Mouse (Mus musculus) lung, embryonic 14.5 days (tissue): Measurements from ENCODE around the gene Inpp4b. TPM values are rescaled to one million over a fixed set of nuclear protein-coding genes. Genes with fewer than 3 reads are reported as not detected.

Experiments
- ATAC-seq: fragments of 200-750 bp; cut with Nextera tagmentation; 2 replicates; pipeline ENCODE4 v1.8.0; 2017; ENCODE audit warnings: mild to moderate bottlenecking, moderate TSS enrichment, moderate library complexity; ENCODE audit not compliant: insufficient read depth
- DNase-seq: peaks from one replicate; pipeline ENCODE4 v3.0.0-alpha.2; 2015
- H3K27ac ChIP-seq: fragments of 300-500 bp; sonication (generic); 2 replicates; pipeline ENCODE4 v1.5.1; 2014; ENCODE audit warnings: low read depth, mild to moderate bottlenecking, moderate library complexity
- H3K27me3 ChIP-seq: fragments of 300-500 bp; sonication (generic); 2 replicates; pipeline ENCODE4 v1.6.1; 2014; ENCODE audit warnings: low read length, control low read depth; ENCODE audit not compliant: insufficient read depth
- H3K36me3 ChIP-seq: fragments of 300-500 bp; sonication (generic); 2 replicates; pipeline ENCODE4 v1.6.1; 2014; ENCODE audit warnings: control low read depth; ENCODE audit not compliant: insufficient read depth
- H3K4me1 ChIP-seq: fragments of 300-500 bp; sonication (generic); 2 replicates; pipeline ENCODE4 v1.6.1; 2014; ENCODE audit warnings: antibody characterized with exemption, control low read depth; ENCODE audit not compliant: insufficient read depth
- H3K4me2 ChIP-seq: fragments of 300-500 bp; sonication (generic); 2 replicates; pipeline ENCODE4 v1.6.1; 2014; ENCODE audit warnings: mild to moderate bottlenecking
- H3K4me3 ChIP-seq: fragments of 300-500 bp; sonication (generic); 2 replicates; pipeline ENCODE4 v1.5.1; 2014; ENCODE audit warnings: low read depth, low read length
- H3K9ac ChIP-seq: fragments of 300-500 bp; sonication (generic); 2 replicates; pipeline ENCODE4 v1.6.1; 2014
- H3K9me3 ChIP-seq: fragments of 300-500 bp; sonication (generic); 2 replicates; pipeline ENCODE4 v1.6.1; 2016; ENCODE audit warnings: low read depth, low read length, control low read depth
- CTCF ChIP-seq: IDR thresholded peaks from 2 replicates; pipeline ENCODE4 v1.5.1; 2016; ENCODE audit warnings: antibody characterized with exemption, low read depth
- WGBS: fragments of 180-500 bp; shearing (Covaris S2); extraction: QIAGEN DNeasy Blood & Tissue Kit; methylation state at CpG from one replicate; pipeline ENCODE4 v1.1.7; 2014; 5-methylcytosine and 5-hydroxymethylcytosine counted together
- polyA plus RNA-seq: library from polyadenylated mRNA; unstranded; fragments of >200 nt; fragmentation: Nextera tagmentation; extraction: Ambion mirVana; gene quantifications from 2 replicates; pipeline ENCODE4 v1.2.1, GENCODE M21; 2014

The Inpp4b gene
- polyA plus RNA-seq, 1 experiment from 2014 or later, result 7.4 TPM

DNA sequence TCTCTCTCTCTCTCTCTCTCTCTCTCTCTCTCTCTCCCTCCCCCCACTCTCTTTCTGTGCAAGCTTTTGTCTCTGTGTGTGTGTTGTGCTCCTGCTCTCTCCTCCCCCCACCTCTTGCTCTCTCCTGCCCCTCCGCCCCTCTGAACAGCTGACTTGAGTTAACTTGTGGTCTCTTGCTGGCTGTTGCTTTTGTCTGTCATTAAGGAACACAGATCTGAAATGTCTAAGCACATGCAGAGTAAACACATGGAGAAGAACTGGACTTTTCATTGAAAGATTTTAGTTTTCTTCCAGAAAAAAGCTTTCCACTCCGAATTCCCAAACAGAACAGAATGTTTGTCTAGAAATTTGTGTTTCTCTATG lies 425.9 kb downstream of the Inpp4b start:
- peak; percentile 68; the same call in 1 of the 2 replicates for ATAC-seq
- DNase-seq, result peak; percentile 28
- Histone ChIP-seq H3K4me3 (peak overlapping the region; percentile 13; the same call in 1 of the 2 replicates), H3K9me3 (no peaks in the 10 kb centered on the region), H3K27me3 (no peaks in the 10 kb centered on the region), H3K27ac (peak overlapping the region; percentile 24; the same call in 1 of the 2 replicates), H3K9ac (no peak overlapping the region), H3K36me3 (no peaks in the 10 kb centered on the region), H3K4me2 (peak overlapping the region; percentile 48), H3K4me1 (peaks cover 5% of the 10 kb centered on the region; the same call in 1 of the 2 replicates)
- 29% methylated on average over 2 of the region's 2 CpGs for WGBS
- no peak for TF ChIP-seq CTCF

DNA sequence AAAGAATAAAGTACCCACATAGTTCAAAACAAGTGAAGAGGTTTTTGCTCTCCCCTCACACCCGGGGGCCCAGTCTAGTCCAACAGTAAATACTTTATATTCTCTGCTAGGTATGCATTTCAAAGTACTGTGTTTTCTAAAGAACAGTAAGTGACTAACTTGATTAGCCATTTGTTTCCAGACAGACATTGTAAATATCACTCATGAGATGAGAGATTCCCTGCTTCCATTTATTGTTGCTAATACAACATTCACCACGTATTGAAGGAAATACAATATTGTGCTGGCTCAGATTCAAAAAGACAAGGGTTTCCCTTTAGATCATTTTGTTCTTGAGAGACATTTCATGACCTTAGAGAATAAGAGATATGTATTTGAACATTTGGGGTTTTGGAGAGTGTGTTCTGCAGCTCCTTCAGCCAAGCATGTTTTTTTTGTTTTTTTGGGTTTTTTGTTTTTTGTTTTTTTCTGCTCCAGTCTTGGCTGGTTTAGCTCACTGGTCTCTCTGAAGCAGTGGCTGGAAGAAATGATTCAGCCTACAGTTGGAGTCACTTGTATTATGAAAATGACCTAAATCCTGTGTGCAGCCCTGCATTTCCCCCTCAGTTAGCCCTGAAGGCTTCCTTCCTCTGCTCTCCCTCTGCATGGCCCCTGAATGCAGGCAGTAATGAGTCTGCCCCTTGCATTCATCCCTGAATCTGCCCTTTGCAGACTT lies 426.5 kb downstream of the Inpp4b start:
- peaks cover 5% of the 10 kb centered on the region; the same call in 1 of the 2 replicates for H3K4me1 ChIP-seq
- peak overlapping the region; percentile 48 for H3K4me2 ChIP-seq
- H3K27me3 ChIP-seq, result no peaks in the 10 kb centered on the region
- no peak overlapping the region for H3K27ac ChIP-seq
- no peaks in the 10 kb centered on the region for H3K36me3 ChIP-seq
- ATAC-seq (no peak), DNase-seq (peak; percentile 13)
- no peak overlapping the region for H3K9ac ChIP-seq
- peak overlapping the region; percentile 3; the same call in 1 of the 2 replicates for H3K4me3 ChIP-seq
- 32% methylated on average over 2 of the region's 2 CpGs for WGBS
- TF ChIP-seq CTCF, result no peak
- H3K9me3 ChIP-seq, result no peaks in the 10 kb centered on the region

DNA sequence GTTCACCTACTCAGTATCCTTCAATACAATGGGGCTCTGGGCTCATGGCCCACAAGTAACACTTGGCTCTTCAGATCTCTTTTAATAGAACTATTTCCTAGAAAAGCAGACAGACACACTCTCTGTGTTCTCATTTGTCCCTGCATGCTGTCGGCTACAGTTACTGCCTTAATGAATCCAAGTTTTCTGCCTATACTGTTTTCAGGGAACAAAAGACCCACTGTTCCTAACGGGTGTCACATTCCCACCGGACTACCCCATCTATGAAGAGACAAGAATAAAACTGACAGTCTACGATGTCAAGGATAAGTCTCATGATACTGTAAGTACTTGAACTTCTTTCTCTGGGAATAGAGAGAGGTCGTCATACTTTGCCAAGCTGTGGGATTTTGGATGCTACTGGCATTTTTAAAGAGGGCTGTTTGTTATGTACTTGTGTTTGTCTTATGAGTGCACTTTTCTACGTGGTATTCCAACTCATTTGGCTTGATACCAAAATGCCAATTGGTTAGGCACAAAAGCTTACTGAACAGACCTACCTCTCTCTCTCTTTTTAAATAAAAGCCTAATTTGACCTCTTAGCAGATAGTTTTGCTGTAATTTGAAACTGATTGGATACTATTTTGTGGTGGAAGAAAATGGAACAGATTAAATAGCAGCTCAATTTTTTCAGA lies 428.4 kb downstream of the Inpp4b start:
- Histone ChIP-seq H3K9me3 (no peaks in the 10 kb centered on the region), H3K27ac (no peak overlapping the region), H3K4me3 (no peak overlapping the region), H3K36me3 (no peaks in the 10 kb centered on the region), H3K4me2 (no peak overlapping the region), H3K9ac (no peak overlapping the region), H3K4me1 (peaks cover 5% of the 10 kb centered on the region; the same call in 1 of the 2 replicates), H3K27me3 (no peaks in the 10 kb centered on the region)
- WGBS, result 71% methylated on average over 6 of the region's 6 CpGs
- DNase-seq (no peak), ATAC-seq (no peak)
- TF ChIP-seq CTCF, result no peak

DNA sequence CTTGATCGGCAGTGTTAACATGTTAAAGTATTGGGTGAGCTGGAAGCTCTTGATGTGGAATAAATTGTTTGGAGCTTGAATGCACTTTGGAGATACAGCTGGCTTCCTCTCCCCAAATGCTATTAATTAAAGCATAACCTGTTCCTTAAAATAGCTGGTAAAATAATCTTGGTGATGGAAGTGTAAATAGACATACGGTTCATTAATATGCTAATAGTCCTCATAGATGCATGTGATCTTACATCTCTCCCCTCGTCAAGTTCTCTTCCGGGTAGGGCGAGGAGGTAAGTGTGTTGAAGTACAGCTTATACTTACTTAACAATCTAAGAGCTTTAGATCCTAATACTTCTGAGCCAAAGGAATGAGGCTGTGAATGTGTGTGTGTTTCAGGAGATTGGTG lies 430.5 kb downstream of the Inpp4b start:
- H3K36me3 ChIP-seq, result no peaks in the 10 kb centered on the region
- no peak for ATAC-seq
- H3K4me1 ChIP-seq, result peaks cover 5% of the 10 kb centered on the region; the same call in 1 of the 2 replicates
- H3K4me3 ChIP-seq, result no peak overlapping the region
- no peak overlapping the region for H3K9ac ChIP-seq
- DNase-seq, result no peak
- H3K27ac ChIP-seq, result no peak overlapping the region
- H3K27me3 ChIP-seq, result no peaks in the 10 kb centered on the region
- no peaks in the 10 kb centered on the region for H3K9me3 ChIP-seq
- no peak for TF ChIP-seq CTCF
- WGBS, result 73% methylated on average over 5 of the region's 5 CpGs
- H3K4me2 ChIP-seq, result no peak overlapping the region

DNA sequence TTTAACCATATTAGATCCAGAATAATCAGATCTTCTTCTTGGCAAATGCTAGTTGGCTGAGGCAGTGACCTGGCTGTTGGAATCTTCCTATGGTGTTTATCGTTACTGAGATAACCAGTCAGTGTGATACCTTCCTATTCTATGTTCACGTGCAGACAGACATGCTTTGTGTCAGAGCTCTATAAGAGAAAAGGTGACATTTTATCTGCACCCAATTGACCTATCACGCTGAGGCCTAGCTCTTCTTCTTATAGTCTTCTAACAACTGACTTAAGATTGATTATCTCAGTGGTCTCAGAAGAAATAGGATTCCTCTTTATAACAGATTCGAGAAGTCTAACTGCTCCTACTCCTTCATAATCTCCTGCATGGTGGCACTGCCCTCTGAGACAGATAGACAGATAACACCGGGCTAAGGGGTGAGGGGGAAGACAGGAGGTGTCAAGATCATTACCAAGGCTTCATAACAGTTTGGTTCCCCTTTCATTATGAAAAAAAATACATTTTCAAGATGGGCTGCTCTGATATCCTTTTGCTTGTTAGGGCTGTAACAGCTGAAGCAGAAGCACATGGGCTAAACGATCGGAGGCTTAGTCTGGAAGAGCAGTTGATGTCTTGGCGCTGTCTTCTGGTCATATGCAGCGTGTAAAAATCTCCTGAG lies 431.1 kb downstream of the Inpp4b start:
- WGBS, result 59% methylated on average over 9 of the region's 9 CpGs
- H3K9me3 ChIP-seq, result no peaks in the 10 kb centered on the region
- H3K4me2 ChIP-seq, result no peak overlapping the region
- H3K27me3 ChIP-seq, result no peaks in the 10 kb centered on the region
- H3K4me3 ChIP-seq, result no peak overlapping the region
- H3K4me1 ChIP-seq, result peaks cover 5% of the 10 kb centered on the region; the same call in 1 of the 2 replicates
- ATAC-seq (no peak), DNase-seq (peak; percentile 17)
- no peak overlapping the region for H3K27ac ChIP-seq
- TF ChIP-seq CTCF, result no peak
- no peak overlapping the region for H3K9ac ChIP-seq
- no peaks in the 10 kb centered on the region for H3K36me3 ChIP-seq

DNA sequence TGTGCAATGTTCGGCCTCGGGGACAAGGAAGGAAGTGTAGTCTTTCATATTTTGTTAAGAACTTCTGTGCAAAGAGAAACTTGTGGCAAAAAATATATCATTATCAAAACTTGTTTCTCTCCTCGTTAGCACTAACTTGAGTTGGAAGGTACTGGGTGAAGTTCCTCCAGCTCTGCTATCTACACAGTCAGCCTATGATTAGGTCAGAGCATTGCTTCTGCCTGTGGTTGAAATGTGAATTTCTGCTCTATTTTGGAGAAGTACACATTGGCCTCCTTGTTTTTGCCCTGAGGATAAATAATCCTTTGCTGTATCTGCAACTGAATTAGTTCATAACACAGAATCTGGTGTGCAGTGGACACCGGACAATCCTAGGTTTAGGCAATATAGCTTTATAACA lies 431.7 kb downstream of the Inpp4b start:
- Histone ChIP-seq H3K4me3 (no peak overlapping the region), H3K4me2 (no peak overlapping the region), H3K27me3 (no peaks in the 10 kb centered on the region), H3K36me3 (no peaks in the 10 kb centered on the region), H3K9me3 (no peaks in the 10 kb centered on the region), H3K9ac (no peak overlapping the region), H3K4me1 (no peaks in the 10 kb centered on the region), H3K27ac (no peak overlapping the region)
- no peak for ATAC-seq
- no peak for TF ChIP-seq CTCF
- DNase-seq, result no peak
- 56% methylated on average over 4 of the region's 4 CpGs for WGBS

DNA sequence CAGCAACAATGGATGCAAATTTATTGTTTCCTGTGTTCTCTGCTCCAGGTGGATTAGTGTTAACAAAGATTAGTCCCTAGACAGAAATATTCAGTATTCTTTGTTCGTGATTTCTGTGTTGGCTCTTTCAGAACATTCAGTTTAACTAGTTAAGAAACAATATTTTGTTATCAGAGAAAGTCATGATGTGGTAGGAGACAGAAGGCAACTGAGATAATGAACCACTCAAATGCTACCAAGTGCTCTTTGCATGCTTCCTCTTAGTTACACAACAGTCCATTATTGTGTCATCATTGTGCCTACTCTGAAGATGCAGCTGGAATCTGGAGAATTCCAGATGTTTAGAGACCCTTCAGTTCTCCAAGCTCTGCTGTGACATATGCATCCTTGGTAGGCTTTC lies 432.1 kb downstream of the Inpp4b start:
- no peak for TF ChIP-seq CTCF
- 55% methylated on average over 1 of the region's 1 CpGs for WGBS
- no peaks in the 10 kb centered on the region for H3K4me1 ChIP-seq
- DNase-seq, result peak; percentile 19
- H3K4me3 ChIP-seq, result no peak overlapping the region
- no peak overlapping the region for H3K27ac ChIP-seq
- no peaks in the 10 kb centered on the region for H3K27me3 ChIP-seq
- ATAC-seq, result no peak
- no peaks in the 10 kb centered on the region for H3K36me3 ChIP-seq
- no peaks in the 10 kb centered on the region for H3K9me3 ChIP-seq
- no peak overlapping the region for H3K9ac ChIP-seq
- H3K4me2 ChIP-seq, result no peak overlapping the region
